Mouse (Mus musculus) NIH3T3 (cell line): ENCODE measurements around the gene Rpl13a.
"Not testable (repeated sequence)": the region's sequence is repeated elsewhere in the genome, so short reads cannot be mapped to it uniquely, and the experiment has no call there.

ENCODE experiments used
- DNase-seq: peaks from one replicate; pipeline ENCODE4 v3.0.0-alpha.2; 2012; ENCODE audit warnings: low read depth

The Rpl13a gene

GRCm38 (mm10) chr7:45113476-45113875, 15.1 kb downstream of the Rpl13a start:
- DNase-seq = no peak

GRCm38 (mm10) chr7:45112529-45112928, 16.0 kb downstream of the Rpl13a start:
- DNase-seq = no peak

GRCm38 (mm10) chr7:45111940-45112339, 16.6 kb downstream of the Rpl13a start:
- DNase-seq = no peak

- DNase-seq = not testable (repeated sequence)
Measured at GRCm38 (mm10) chr7:45110089-45110488, 18.5 kb downstream of the Rpl13a start.

GRCm38 (mm10) chr7:45107052-45107645, 21.4 kb downstream of the Rpl13a start:
- DNase-seq = no peak

- DNase-seq = no peak
Measured at GRCm38 (mm10) chr7:45106441-45106840, 22.1 kb downstream of the Rpl13a start.

- no peak for DNase-seq
Measured at GRCm38 (mm10) chr7:45105491-45105890, 23.1 kb downstream of the Rpl13a start.

GRCm38 (mm10) chr7:45104941-45105340, 23.6 kb downstream of the Rpl13a start:
- DNase-seq = no peak

GRCm38 (mm10) chr7:45103652-45104180, 24.8 kb downstream of the Rpl13a start, which contains the start of gene Fcgrt:
Gene Fcgrt, minus strand, starts transcription at chr7:45103851.
- DNase-seq = peak; percentile 99

- peak; percentile 57 for DNase-seq
Measured at GRCm38 (mm10) chr7:45102940-45103585, 25.5 kb downstream of the Rpl13a start.

- DNase-seq = no peak
Measured at GRCm38 (mm10) chr7:45102441-45102840, 26.1 kb downstream of the Rpl13a start.

GRCm38 (mm10) chr7:45100046-45100445, 28.5 kb downstream of the Rpl13a start:
- DNase-seq = no peak

GRCm38 (mm10) chr7:45098541-45099240, 29.9 kb downstream of the Rpl13a start:
- peak; percentile 55 for DNase-seq

- DNase-seq = no peak
Measured at GRCm38 (mm10) chr7:45097479-45097878, 31.1 kb downstream of the Rpl13a start.

- DNase-seq = not testable (repeated sequence)
Measured at GRCm38 (mm10) chr7:45095965-45096364, 32.6 kb downstream of the Rpl13a start.

GRCm38 (mm10) chr7:45095367-45095766, 33.2 kb downstream of the Rpl13a start:
- no peak for DNase-seq

- peak; percentile 66 for DNase-seq
Measured at GRCm38 (mm10) chr7:45094121-45094520, 34.4 kb downstream of the Rpl13a start.

- DNase-seq = peak; percentile 31
Measured at GRCm38 (mm10) chr7:45093516-45093905, 35.0 kb downstream of the Rpl13a start.

- peak; percentile 34 for DNase-seq
Measured at GRCm38 (mm10) chr7:45092828-45093515, 35.6 kb downstream of the Rpl13a start.

- peak; percentile 99 for DNase-seq
Measured at GRCm38 (mm10) chr7:45092048-45092447, 36.5 kb downstream of the Rpl13a start, which contains the start of gene Rcn3. Gene Rcn3, minus strand, starts transcription at chr7:45092221.

GRCm38 (mm10) chr7:45091001-45091990, 37.3 kb downstream of the Rpl13a start:
- peak; percentile 77 for DNase-seq
